Mouse (Mus musculus) spleen, postnatal 4 days (tissue): Measurements from ENCODE around the gene Pla2g4e.
A peak's percentile ranks its signal among the peaks of the same experiment; 100 is the strongest.
"Not testable (repeated sequence)": the region's sequence is repeated elsewhere in the genome, so short reads cannot be mapped to it uniquely, and the experiment has no call there.

Source experiments
- DNase-seq, 2 experiments: peaks; one replicate each; pipeline ENCODE4 v3.0.0; 2022; ENCODE audit warnings: low spot score in 2 of 2

The Pla2g4e gene

GRCm38 (mm10) chr2:120244679-120245420, at the start of gene Pla2g4e:
Gene Pla2g4e (minus strand): TSS chr2:120245335.
- no peak for DNase-seq

GRCm38 (mm10) chr2:120291471-120292078, 46.4 kb upstream of the Pla2g4e start:
- no peak for DNase-seq

GRCm38 (mm10) chr2:120288995-120289394, 43.9 kb upstream of the Pla2g4e start, which contains the start of gene Pla2g4d:
Gene Pla2g4d (minus strand): TSS chr2:120289197.
- no peak for DNase-seq

- no peak for DNase-seq
Measured at GRCm38 (mm10) chr2:120288401-120288800, 43.3 kb upstream of the Pla2g4e start.

DNA sequence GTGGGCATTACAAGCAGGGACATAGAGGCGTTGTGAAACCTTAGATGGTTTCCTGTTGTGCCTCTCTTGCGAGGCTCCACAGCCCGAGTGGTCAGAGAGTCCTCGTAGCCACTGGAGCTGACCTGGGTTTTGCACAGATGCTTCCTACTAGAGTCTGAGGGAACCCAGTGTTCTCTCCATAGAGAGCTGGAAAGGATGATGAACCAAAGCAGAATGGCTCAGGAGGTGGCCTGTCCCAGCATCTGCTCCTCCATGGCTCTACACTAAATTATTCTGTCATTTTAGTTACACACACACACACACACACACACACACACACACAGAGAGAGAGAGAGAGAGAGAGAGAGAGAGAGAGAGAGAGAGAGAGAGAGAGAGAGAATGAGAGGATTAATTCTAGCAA, 40.5 kb upstream of the Pla2g4e start:
- no peak for DNase-seq

DNA sequence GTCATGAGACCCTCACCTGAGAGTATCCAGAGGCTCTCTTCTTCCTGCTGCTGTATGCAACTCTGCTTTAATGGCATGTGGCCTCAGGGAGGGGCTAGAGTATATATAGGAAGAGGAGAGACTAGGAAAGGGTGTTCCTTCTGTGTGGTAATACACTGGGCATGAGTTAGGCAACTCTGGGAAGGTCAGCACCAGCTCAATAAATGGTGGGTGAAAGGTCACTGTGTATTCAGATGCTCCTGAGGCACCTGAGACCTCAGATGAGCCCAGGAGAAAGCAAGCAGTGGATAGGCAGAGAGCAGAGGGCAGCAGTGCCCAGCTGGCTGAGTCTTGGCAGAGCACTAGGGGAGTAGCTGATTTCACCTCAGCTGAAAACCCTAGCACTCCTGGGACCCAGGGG, 39.6 kb upstream of the Pla2g4e start:
- no peak for DNase-seq

DNA sequence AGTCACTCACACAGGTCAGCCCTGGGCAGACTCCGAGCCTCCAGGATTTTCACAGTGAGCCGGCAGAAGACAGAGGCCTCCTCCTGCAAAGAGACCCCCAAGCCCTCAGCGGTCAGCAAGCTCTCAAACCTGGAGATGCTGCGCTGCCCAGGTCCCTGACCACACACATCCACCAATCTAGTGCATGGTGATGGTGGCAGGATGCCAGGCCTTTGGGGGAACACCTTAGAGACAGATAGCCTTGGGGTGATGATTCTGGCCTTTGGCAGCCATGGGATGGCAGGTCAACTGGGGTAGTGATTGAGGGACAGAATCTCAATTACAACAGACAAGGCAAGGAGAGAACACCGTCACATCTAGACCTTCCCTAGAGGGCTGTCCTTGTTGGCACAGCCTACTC, 39.0 kb upstream of the Pla2g4e start:
- DNase-seq: no peak

- no peak for DNase-seq
Measured at GRCm38 (mm10) chr2:120283550-120283949, 38.4 kb upstream of the Pla2g4e start.

DNA sequence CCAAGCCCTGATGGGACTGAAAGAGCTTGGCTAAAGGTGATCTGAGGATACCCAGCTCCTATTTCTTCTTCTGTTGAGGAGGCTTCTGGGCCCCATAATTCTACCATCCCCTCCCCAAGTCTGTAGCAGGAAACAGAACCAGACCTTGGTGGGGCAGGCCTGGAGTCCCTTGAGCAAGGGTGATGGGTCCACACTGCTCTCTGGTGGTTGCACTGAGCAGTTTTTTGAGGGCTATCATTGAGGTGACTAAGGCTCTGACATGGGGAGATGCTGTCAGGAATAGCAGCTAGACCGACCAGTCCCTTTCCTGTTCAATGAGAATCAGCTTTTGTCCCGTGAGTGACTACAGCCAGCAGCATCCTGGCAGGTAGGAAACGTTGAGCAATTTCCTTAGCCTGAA, 36.1 kb upstream of the Pla2g4e start:
- DNase-seq: no peak

- peak; percentile 37 to 73 for DNase-seq
Measured at GRCm38 (mm10) chr2:120279961-120280360, 34.8 kb upstream of the Pla2g4e start.

DNA sequence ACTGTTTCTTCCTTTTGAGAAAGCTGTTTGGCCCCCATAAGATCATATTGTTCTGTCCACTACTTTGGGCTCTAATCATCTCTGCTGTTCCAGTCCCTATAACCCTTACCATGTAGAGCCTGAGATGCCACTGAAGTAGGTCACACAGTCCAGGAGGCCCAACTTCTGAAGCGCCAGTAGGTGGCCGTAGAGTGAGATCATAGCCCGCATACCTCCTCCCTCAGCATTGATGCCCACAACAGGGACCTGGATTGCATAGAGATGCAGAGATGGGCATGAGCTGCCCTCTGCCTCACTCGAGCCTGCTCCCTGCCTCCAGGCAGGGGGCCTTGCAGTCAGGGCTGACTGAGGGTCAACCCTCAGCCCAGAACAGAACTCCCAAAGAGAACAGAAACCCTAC, 31.8 kb upstream of the Pla2g4e start:
- DNase-seq: no peak

- no peak for DNase-seq
Measured at GRCm38 (mm10) chr2:120268635-120269034, 23.5 kb upstream of the Pla2g4e start.

- DNase-seq: no peak
Measured at GRCm38 (mm10) chr2:120265523-120265922, 20.4 kb upstream of the Pla2g4e start.

- no peak for DNase-seq
Measured at GRCm38 (mm10) chr2:120264858-120265257, 19.7 kb upstream of the Pla2g4e start.

DNA sequence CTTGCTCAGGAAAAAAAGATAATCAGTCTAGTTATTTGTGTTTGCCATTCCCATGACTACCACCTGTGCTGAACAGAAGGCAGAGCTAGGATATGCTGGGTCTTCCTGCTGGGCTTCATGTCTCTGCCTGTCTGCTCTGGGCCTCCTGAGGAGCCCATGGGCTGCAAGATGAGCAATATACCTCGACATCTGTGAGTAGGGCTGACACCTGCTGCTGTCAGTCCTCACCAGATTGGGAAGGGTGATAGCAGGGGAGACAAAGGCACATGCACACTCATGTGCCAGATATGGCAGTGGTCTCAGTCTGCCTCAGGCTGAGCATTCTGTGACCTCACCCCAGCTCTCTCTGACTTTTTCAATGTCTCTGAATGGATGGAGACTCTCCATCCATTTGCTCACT, 17.7 kb upstream of the Pla2g4e start:
- DNase-seq: no peak

GRCm38 (mm10) chr2:120261346-120261745, 16.2 kb upstream of the Pla2g4e start:
- no peak for DNase-seq

DNA sequence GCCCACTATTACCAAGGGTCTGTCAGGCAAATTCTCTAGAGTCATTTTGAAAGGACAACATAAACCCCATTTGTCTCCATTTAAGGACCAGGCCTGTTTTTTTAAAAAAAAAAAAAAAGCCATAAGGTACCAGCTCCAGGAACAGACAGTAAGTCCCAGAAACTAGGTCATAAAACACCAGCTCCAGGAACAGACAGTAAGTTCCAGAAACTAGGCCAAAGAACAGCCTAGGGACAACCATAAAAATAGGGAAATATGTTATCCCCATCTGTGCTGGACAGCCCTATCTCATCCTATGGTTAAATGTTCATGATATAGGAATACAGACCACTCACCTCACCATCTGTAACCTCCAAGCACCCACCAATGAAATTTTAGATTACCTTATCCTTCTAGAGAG, 11.1 kb upstream of the Pla2g4e start:
- DNase-seq: no peak

DNA sequence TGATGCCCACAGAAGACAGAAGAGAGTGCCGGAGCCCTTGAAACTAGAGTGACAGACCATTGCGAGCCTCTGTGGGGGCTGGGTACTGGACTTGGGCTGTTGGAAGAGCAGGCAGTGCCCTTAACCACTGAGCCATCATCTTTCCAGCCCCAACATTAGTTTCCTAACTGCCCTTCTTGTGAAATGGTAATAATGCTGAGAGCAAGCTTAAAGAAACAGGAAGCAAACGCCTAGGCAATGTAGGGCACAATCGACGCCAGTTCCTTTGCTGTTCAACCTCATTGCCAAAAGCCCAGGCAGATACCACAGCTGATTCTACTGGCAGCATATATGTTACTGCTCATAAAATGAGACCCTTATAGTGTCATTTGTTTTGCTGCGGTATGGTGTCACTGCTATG, 7.5 kb upstream of the Pla2g4e start:
- no peak for DNase-seq

GRCm38 (mm10) chr2:120245421-120246016, 384 bp upstream of the Pla2g4e start:
- DNase-seq: no peak

DNA sequence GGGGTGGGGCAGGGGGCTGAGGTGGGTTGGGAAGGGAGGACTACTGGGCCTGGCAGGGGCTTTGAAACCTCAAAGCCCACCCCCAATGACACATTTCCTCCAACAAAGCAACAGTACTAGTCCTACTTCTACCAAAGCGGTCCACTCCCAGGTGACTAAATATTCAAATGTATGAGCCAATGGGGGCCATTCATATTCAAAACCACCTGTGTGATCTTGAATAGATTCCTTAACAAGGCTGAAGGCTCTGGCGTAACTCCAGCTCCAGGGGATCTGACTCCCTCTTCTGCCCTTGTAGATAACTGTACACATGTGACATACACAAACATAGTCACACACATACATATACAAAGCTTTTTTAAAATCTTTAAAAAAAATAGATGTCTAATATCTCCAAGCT, 1.1 kb downstream of the Pla2g4e start:
- no peak for DNase-seq

DNA sequence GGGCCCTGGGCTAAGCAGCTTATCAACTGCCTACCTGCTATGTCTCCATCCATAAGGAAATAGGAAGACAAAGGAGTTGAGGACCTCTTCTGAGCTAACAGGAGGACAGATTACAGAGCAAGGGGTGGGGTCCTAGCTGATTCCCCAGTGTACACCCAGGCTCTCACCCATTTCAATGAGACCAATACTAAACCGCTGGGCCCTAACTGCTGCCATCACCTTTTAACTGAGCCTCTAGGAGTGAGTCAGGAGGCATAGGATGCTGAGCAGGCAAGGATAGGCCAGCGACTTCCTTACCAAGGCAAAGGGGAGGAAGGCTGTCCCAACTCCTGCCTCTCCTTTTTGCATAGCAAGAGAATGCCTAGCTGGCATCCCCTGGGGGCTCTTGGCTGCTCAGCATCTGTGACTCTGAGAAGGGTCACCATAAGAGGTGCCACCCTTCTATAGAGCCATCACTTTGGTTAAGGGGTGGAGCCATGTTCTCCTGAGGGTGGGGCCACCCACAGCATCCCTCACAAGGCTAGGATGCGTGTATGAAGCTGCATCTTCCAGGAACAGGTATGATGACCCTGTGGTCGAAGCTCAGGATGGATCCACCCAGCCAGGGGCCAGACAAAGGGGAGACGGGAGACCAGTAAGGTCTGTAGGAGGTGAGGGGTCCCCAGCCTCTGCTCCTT, 2.2 kb downstream of the Pla2g4e start:
- no peak for DNase-seq

DNA sequence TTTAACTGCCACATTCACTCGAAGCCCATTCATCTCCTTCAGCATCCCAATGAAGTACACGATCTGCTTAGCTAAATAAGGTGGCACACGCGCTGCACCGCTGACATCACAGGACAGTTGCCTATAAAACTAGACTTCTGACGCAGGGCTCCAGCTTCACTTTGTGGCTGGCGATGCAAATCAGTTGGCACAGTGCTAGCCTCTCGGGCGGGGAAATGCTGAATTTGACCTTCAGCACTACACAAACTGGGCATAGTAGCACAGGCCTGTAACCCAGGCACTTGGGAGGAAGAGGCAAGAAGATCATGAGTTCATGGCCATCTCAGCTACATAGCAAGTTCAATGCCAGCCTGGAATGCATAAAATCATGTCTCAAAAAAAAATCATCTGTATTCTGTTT, 6.4 kb downstream of the Pla2g4e start:
- DNase-seq: not testable (repeated sequence)

GRCm38 (mm10) chr2:120237784-120238183, 7.4 kb downstream of the Pla2g4e start:
- DNase-seq: no peak
